Mouse (Mus musculus): Measurements from ENCODE around the gene Slc22a29. TPM values are rescaled to one million over a fixed set of nuclear protein-coding genes. Genes with fewer than 3 reads are reported as not detected.

Gene Slc22a29
- polyA plus RNA-seq, 1 experiment: 37.1 TPM

Other genes with a start within 250 kb of the Slc22a29 start
- gene Slc22a28, start 86.9 kb downstream of the Slc22a29 start, polyA plus RNA-seq (2012; rRNA removed): 13.6 and 15.9 TPM in 2 replicates
- 6.0 and 7.3 TPM in 2 replicates for gene Slc22a30, start 186.2 kb upstream of the Slc22a29 start, polyA plus RNA-seq (2012; rRNA removed)

Measured in kidney, adult 2 months (tissue).